Mouse (Mus musculus): Measurements from ENCODE around the gene Kirrel2.

Gene Kirrel2

GRCm38 (mm10) chr7:30450241-30450640 is 7.2 kb downstream of the Kirrel2 start:
- in situ Hi-C loops (cut with MboI): no loop called here

- in situ Hi-C loops (cut with MboI): no loop called here
Observed at GRCm38 (mm10) chr7:30444971-30445751, 12.3 kb downstream of the Kirrel2 start, which contains the start of gene Aplp1. Gene Aplp1, minus strand, starts transcription at chr7:30445535.

- in situ Hi-C loops (cut with MboI): no loop called here
Observed at GRCm38 (mm10) chr7:30444154-30444970, 13.1 kb downstream of the Kirrel2 start.

- in situ Hi-C loops (cut with MboI): no loop called here
Observed at GRCm38 (mm10) chr7:30443696-30444095, 13.8 kb downstream of the Kirrel2 start.

GRCm38 (mm10) chr7:30440697-30441096 is 16.8 kb downstream of the Kirrel2 start:
- in situ Hi-C loops (cut with MboI): no loop called here

GRCm38 (mm10) chr7:30439734-30440133 is 17.8 kb downstream of the Kirrel2 start:
- in situ Hi-C loops (cut with MboI): loop anchor here (5.0 kb wide), 1 partner anchor 43 kb away; no protein-coding TSS in a partner anchor

- in situ Hi-C loops (cut with MboI): loop anchor here (5.0 kb wide), 1 partner anchor 45 kb away; no protein-coding TSS in a partner anchor
Observed at GRCm38 (mm10) chr7:30436879-30437278, 20.6 kb downstream of the Kirrel2 start.

- in situ Hi-C loops (cut with MboI): loop anchor here (5.0 kb wide), 1 partner anchor 47 kb away; no protein-coding TSS in a partner anchor
Observed at GRCm38 (mm10) chr7:30435156-30435555, 22.3 kb downstream of the Kirrel2 start.

GRCm38 (mm10) chr7:30434701-30435100 is 22.8 kb downstream of the Kirrel2 start:
- in situ Hi-C loops (cut with MboI): loop anchor here (5.0 kb wide), 1 partner anchor 48 kb away; no protein-coding TSS in a partner anchor

GRCm38 (mm10) chr7:30434238-30434637 is 23.3 kb downstream of the Kirrel2 start:
- in situ Hi-C loops (cut with MboI): no loop called here

GRCm38 (mm10) chr7:30431793-30432192 is 25.7 kb downstream of the Kirrel2 start:
- in situ Hi-C loops (cut with MboI): no loop called here

GRCm38 (mm10) chr7:30430191-30430590 is 27.3 kb downstream of the Kirrel2 start:
- in situ Hi-C loops (cut with MboI): no loop called here

- in situ Hi-C loops (cut with MboI): loop anchor here (5.0 to 10.0 kb wide), 2 partner anchors 37 to 55 kb away; no protein-coding TSS in a partner anchor
Observed at GRCm38 (mm10) chr7:30429327-30429726, 28.2 kb downstream of the Kirrel2 start.

GRCm38 (mm10) chr7:30423071-30423641 is 34.3 kb downstream of the Kirrel2 start:
- in situ Hi-C loops (cut with MboI): loop anchor here (10.0 kb wide), 1 partner anchor 48 kb away; no protein-coding TSS in a partner anchor

GRCm38 (mm10) chr7:30422560-30422959 is 34.9 kb downstream of the Kirrel2 start:
- in situ Hi-C loops (cut with MboI): loop anchor here (10.0 kb wide), 1 partner anchor 48 kb away; no protein-coding TSS in a partner anchor

- in situ Hi-C loops (cut with MboI): loop anchor here (10.0 kb wide), 1 partner anchor 47 kb away; no protein-coding TSS in a partner anchor
Observed at GRCm38 (mm10) chr7:30421890-30422435, 35.5 kb downstream of the Kirrel2 start.

- in situ Hi-C loops (cut with MboI): loop anchor here (10.0 kb wide), 1 partner anchor 47 kb away; no protein-coding TSS in a partner anchor
Observed at GRCm38 (mm10) chr7:30421175-30421889, 36.2 kb downstream of the Kirrel2 start, which contains the start of gene Nfkbid. Gene Nfkbid, plus strand, starts transcription at chr7:30421732.

- in situ Hi-C loops (cut with MboI): loop anchor here (10.0 kb wide), 1 partner anchor 46 kb away; no protein-coding TSS in a partner anchor
Observed at GRCm38 (mm10) chr7:30420673-30421072, 36.8 kb downstream of the Kirrel2 start.

- in situ Hi-C loops (cut with MboI): loop anchor here (10.0 kb wide), 1 partner anchor 45 kb away; no protein-coding TSS in a partner anchor
Observed at GRCm38 (mm10) chr7:30419561-30420499, 37.7 kb downstream of the Kirrel2 start, which contains the start of gene Hcst. Gene Hcst, minus strand, starts transcription at chr7:30419854.

Measured in mature B cell (primary cell).